Mouse (Mus musculus) heart, embryonic 13.5 days (tissue): ENCODE results near the gene C1qtnf7. TPM values are rescaled to one million over a fixed set of nuclear protein-coding genes. Genes with fewer than 3 reads are reported as not detected.

Source experiments
- ATAC-seq: fragments of 200-750 bp; cut with Nextera tagmentation; 2 replicates; pipeline ENCODE4 v1.8.0; 2017; ENCODE audit warnings: moderate TSS enrichment; ENCODE audit not compliant: insufficient number of reproducible peaks, low FRiP score, low TSS enrichment; ENCODE audit errors: extremely low read depth
- H3K27ac ChIP-seq: fragments of 300-500 bp; sonication (generic); replicated peaks from 2 replicates; pipeline ENCODE4 v1.5.1; 2015; ENCODE audit warnings: moderate library complexity, mild to moderate bottlenecking, inconsistent platforms
- H3K27me3 ChIP-seq: fragments of 300-500 bp; sonication (generic); replicated peaks from 2 replicates; pipeline ENCODE4 v1.6.1; 2015; ENCODE audit warnings: mild to moderate bottlenecking, inconsistent platforms
- H3K36me3 ChIP-seq: fragments of 300-500 bp; sonication (generic); 2 replicates; pipeline ENCODE4 v1.6.1; 2015; ENCODE audit warnings: mild to moderate bottlenecking, inconsistent platforms
- H3K4me1 ChIP-seq: fragments of 300-500 bp; sonication (generic); 2 replicates; pipeline ENCODE4 v1.6.1; 2015; ENCODE audit warnings: inconsistent platforms
- H3K4me2 ChIP-seq: fragments of 300-500 bp; sonication (generic); 2 replicates; pipeline ENCODE4 v1.6.1; 2015; ENCODE audit warnings: inconsistent platforms, mild to moderate bottlenecking, moderate library complexity
- H3K4me3 ChIP-seq: fragments of 300-500 bp; sonication (generic); 2 replicates; pipeline ENCODE4 v1.5.1; 2015; ENCODE audit warnings: moderate library complexity, mild to moderate bottlenecking, inconsistent platforms
- H3K9ac ChIP-seq: fragments of 300-500 bp; sonication (generic); 2 replicates; pipeline ENCODE4 v1.6.1; 2015; ENCODE audit warnings: inconsistent platforms, mild to moderate bottlenecking, moderate library complexity
- H3K9me3 ChIP-seq: fragments of 300-500 bp; sonication (generic); 2 replicates; pipeline ENCODE4 v1.6.1; 2016; ENCODE audit warnings: inconsistent platforms
- WGBS: fragments of 180-500 bp; shearing (Covaris S2); methylation state at CpG from one replicate; pipeline ENCODE4 v1.1.7; 2015; ENCODE audit warnings: mixed read lengths; 5-methylcytosine and 5-hydroxymethylcytosine counted together
- polyA plus RNA-seq: library from polyadenylated mRNA; unstranded; fragments of >200 nt; fragmentation: Nextera tagmentation; extraction: Ambion mirVana; gene quantifications from 2 replicates; pipeline ENCODE4 v1.2.1, GENCODE M21; 2015

Gene C1qtnf7
- polyA plus RNA-seq, 1 experiment from 2014 or later, result 7.6 TPM

DNA sequence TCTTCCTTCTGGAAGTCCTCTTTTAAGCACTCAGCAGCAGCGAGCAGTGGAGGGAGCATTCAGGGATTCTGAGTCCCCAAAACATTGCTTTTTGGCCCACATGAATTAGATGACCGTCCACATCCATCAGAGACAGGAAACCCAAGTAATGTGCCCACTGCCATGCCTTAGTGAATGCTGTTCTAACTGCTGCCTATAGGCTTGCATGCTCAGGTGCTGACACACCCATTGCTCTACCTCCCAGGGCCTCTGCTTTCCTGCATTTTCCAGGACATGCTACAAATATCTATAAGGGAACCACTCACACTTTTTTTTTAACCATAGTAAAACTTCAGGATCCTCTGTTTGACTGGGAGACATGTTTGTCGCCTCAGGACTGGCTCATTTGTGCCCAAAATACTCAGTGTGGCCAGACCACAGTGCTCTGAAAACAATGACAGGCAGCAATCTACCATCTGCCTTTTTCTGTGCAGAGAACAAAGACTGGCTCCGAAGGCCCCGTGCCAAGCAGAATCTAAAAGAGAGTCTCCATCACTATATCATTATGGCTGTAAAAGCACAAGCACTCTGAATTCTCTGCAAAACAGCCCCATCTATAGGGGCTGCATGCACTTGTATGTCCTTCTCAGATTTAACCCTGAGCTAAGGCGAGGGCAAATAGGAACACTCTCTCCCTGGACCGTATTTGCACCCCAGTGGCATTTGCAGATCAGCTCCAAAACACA is 106.4 kb downstream of the C1qtnf7 start:
- Histone ChIP-seq H3K9ac (no peak overlapping the region), H3K4me1 (no peaks in the 10 kb centered on the region), H3K27me3 (no peaks in the 10 kb centered on the region), H3K4me2 (no peak overlapping the region), H3K9me3 (no peaks in the 10 kb centered on the region), H3K27ac (no peak overlapping the region), H3K4me3 (no peak overlapping the region), H3K36me3 (no peaks in the 10 kb centered on the region)
- ATAC-seq, result no peak
- 65% methylated on average over 7 of the region's 7 CpGs for WGBS

DNA sequence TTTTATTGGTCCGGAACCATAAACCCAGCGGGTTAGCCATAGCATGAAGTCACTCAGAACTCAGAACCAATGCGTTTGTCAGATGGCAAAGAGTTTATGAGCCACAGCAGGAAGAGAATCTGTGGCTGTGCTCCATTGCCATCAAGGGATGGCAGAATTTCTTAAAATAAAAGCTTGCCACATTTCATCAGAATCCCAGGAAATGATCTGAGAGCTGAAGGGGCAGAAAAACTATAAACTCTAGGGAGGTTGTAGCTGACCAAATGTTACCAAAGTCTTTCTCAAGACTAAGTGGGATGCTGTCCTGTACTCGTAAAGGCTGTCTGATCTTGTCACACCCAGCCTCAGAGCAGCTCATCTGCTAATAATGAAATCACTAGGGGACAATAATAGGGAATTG is 110.1 kb downstream of the C1qtnf7 start:
- no peak overlapping the region for H3K9ac ChIP-seq
- H3K27ac ChIP-seq, result no peak overlapping the region
- no peak overlapping the region for H3K4me3 ChIP-seq
- no peaks in the 10 kb centered on the region for H3K4me1 ChIP-seq
- H3K4me2 ChIP-seq, result no peak overlapping the region
- no peaks in the 10 kb centered on the region for H3K27me3 ChIP-seq
- WGBS, result 75% methylated on average over 4 of the region's 4 CpGs
- no peaks in the 10 kb centered on the region for H3K36me3 ChIP-seq
- peaks cover 6% of the 10 kb centered on the region; the same call in 1 of the 2 replicates for H3K9me3 ChIP-seq
- ATAC-seq, result no peak

DNA sequence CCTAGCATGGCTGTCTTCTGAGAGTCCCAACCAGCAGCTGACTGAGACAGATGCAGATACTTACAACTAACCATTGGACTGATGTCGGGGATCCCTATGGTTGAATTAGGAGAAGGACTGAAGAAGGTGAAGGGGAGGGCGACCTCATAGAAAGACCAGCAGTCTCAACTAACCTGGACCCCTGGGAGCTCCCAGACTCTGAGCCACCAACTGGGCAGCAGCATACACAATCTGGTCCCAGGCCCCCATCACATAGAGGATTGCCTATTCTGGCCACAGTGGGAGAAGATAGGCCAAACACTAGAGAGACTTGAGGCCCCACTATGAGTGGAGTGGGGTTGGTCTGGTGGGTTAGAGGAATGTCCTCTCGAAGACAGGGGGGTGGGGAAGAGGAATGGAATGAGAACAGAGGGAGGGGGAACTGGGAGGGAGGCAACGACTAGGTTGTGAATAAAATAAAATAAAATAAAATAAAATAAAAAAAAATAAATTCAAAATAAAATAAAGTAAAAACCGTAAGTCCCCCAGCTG is 118.8 kb downstream of the C1qtnf7 start:
- H3K4me1 ChIP-seq, result no peaks in the 10 kb centered on the region
- H3K4me3 ChIP-seq, result no peak overlapping the region
- ATAC-seq, result no peak
- H3K4me2 ChIP-seq, result no peak overlapping the region
- H3K9ac ChIP-seq, result no peak overlapping the region
- no peaks in the 10 kb centered on the region for H3K36me3 ChIP-seq
- 67% methylated on average over 5 of the region's 5 CpGs for WGBS
- peaks cover 6% of the 10 kb centered on the region; the same call in 1 of the 2 replicates for H3K9me3 ChIP-seq
- no peak overlapping the region for H3K27ac ChIP-seq
- H3K27me3 ChIP-seq, result no peaks in the 10 kb centered on the region

DNA sequence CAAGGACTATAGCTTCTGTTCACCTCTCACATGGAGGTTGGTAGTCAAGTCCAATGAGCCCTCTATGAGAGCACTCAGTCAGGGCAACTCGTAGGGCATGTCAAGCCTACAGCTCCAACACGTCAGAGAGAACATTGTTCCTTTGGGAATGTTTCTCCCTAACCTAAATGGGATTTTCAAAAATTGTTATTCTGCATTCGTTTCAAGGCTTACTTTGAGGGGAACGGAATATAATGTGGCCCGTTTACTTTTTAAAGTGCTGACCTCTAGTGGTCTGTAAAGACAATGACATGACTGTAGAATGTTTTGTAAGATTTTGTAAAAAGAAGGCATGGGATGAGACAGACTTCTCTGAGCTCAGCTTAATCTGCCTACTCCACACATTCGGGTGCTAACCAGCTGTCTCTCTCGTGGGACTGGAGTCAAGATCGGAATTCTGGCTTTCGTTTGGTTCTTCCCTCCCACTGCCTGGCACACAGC is 119.3 kb downstream of the C1qtnf7 start:
- no peaks in the 10 kb centered on the region for H3K36me3 ChIP-seq
- WGBS, result 33% methylated on average over 9 of the region's 9 CpGs
- no peak for ATAC-seq

DNA sequence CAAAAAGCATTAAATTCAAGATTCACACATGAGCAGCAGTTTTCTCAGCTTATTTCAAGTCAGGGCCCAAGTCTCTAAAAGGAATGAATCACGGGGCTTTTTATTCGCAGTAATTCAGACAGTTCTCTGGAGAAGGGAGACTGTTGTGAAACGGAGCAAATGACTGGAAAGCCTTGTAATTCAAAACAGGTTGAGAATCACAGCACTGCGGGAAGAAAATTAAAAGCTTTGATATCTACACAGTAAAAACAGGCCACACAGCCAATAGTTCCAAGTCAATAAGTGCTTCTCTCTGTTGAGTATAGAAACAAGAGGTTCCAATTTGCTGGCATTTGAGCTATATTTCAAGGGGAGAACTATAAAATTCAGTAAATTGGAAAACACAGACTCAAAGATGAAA is 129.7 kb downstream of the C1qtnf7 start:
- Histone ChIP-seq H3K9ac (no peak overlapping the region), H3K4me1 (no peaks in the 10 kb centered on the region), H3K9me3 (no peaks in the 10 kb centered on the region), H3K4me2 (no peak overlapping the region), H3K4me3 (no peak overlapping the region), H3K36me3 (no peaks in the 10 kb centered on the region), H3K27me3 (no peaks in the 10 kb centered on the region), H3K27ac (no peak overlapping the region)
- WGBS, result 58% methylated on average over 4 of the region's 4 CpGs
- ATAC-seq, result no peak

More for the DNA sequence above, 119.3 kb downstream of the C1qtnf7 start:
- H3K4me2 ChIP-seq, result no peak overlapping the region
- H3K9me3 ChIP-seq, result peaks cover 6% of the 10 kb centered on the region; the same call in 1 of the 2 replicates
- H3K27me3 ChIP-seq, result no peaks in the 10 kb centered on the region
- H3K27ac ChIP-seq, result no peak overlapping the region
- H3K9ac ChIP-seq, result no peak overlapping the region
- no peaks in the 10 kb centered on the region for H3K4me1 ChIP-seq
- H3K4me3 ChIP-seq, result no peak overlapping the region

DNA sequence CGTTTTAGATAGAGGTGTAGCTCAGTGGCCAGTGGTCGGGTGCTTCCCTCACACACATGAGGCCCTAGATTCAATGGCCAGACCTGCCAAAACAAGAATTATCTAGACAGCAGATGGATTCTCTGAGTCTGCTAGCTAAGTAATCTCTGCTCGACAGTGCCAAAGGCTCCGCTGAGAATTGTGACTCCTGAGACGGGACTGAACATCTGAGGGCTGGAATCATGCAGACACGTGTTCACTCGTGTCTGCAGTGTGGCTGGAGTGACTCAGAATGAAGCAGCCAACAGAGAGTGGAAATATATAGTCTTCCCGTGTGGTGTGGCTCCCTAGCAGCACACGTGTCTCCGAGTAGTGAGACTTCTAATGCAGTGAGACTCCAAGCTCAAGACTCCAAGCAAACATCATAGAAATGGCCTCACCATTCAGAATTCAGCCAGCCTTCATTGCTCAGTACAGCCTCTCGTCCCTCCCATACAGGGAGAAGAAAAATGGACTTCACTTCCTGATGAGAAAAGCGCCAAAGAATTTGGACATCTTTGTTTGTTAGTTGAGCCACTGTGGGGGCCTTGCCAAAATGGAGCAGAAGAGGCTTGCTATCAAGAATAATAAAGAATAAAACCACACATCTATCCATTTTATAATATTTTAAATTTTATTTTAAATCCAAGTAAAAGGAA is 131.9 kb downstream of the C1qtnf7 start:
- H3K27ac ChIP-seq, result no peak overlapping the region
- no peak overlapping the region for H3K9ac ChIP-seq
- no peaks in the 10 kb centered on the region for H3K36me3 ChIP-seq
- H3K4me3 ChIP-seq, result no peak overlapping the region
- no peaks in the 10 kb centered on the region for H3K27me3 ChIP-seq
- no peak overlapping the region for H3K4me2 ChIP-seq
- no peaks in the 10 kb centered on the region for H3K9me3 ChIP-seq
- no peak for ATAC-seq
- H3K4me1 ChIP-seq, result no peaks in the 10 kb centered on the region
- WGBS, result 66% methylated on average over 12 of the region's 12 CpGs

DNA sequence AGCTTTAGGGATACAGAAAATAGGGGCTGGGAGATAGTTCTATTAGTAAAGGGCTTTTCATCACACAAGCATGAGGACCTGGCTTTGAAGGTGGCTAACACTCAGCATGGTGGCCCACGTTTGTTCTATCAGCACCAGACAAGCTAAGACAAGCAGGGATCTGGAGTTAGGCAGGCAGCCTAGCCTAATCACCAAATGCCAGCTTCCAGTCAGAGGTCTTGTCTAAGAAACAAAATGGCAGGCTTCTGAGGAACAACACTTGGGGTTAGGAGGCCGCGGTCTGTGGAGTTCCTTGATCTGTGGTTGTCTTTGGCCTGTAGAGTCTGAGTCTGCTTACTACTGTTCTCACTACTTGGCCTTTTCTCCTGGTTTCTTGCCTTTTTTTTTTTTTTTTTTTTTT is 146.2 kb downstream of the C1qtnf7 start:
- ATAC-seq, result no peak
- Histone ChIP-seq H3K36me3 (peaks cover 6% of the 10 kb centered on the region; the same call in 1 of the 2 replicates), H3K9ac (no peak overlapping the region; the same call in 1 of the 2 replicates), H3K27me3 (no peaks in the 10 kb centered on the region), H3K4me1 (peaks cover 40% of the 10 kb centered on the region), H3K27ac (peak overlapping the region; percentile 99), H3K9me3 (no peaks in the 10 kb centered on the region), H3K4me2 (peak overlapping the region; percentile 70), H3K4me3 (peak overlapping the region; percentile 67; the same call in 1 of the 2 replicates)
- WGBS, result 68% methylated on average over 3 of the region's 3 CpGs

DNA sequence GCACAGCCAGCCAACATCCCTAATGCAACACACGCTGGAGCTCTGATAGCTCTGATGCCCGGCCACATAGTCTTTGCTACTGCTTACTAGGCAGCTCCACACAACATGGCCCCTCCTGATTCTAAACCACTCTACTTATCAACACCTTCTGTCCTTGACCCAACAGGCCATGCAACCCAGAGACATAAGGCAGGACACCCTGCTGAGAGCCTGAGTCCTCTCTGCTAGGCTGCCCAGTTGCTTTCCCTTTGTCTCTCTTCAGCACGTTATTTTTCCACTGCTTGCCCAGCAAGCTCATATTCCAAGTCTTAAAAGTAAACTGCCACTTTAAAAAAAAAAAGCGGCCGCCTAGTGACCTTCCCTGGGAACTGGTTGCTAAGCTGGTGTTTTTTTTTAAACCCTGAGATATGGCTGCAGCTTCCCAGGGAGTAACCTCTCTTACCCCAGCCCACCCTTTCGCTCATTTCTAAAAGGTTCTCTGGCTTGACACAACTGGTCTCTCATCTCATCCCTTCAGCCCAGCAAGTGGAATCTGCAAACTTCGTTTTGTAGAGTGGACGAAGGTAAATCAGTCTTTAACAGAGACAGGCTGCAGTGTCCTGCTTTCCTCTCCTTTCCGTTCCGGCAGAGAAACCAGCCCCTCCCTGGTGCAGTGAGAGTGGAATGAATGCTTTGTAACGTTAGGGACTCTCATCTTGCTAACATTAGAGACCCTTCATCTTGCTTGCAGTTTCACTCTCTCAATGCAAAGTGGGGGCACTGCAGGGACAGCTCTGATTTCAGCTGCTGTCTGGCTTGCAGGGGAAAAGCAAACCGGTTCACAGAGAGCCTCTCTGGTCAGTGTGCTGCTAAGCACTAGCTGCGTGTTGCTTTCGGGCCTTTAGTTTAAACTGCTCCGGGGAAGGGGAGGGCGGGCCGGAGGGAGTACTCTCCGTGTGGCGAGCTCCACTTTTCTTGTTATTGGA is 146.9 kb downstream of the C1qtnf7 start, which contains the start of gene Cc2d2a:
Cc2d2a (plus strand) TSS at position 350 of the 965 bp plus-strand sequence.
- ATAC-seq, result peak; percentile 69; the same call in 1 of the 2 replicates
- peak within 1 kb of the TSS; percentile 70 for H3K4me2 ChIP-seq
- no peaks in the 10 kb centered on the region for H3K9me3 ChIP-seq
- H3K27me3 ChIP-seq, result no peaks in the 10 kb centered on the region
- peak within 1 kb of the TSS; percentile 85 for H3K9ac ChIP-seq
- H3K27ac ChIP-seq, result peak within 1 kb of the TSS; percentile 99
- peak within 1 kb of the TSS; percentile 67 for H3K4me3 ChIP-seq
- H3K36me3 ChIP-seq, result peaks cover 11% of the 10 kb centered on the region; the same call in 1 of the 2 replicates
- H3K4me1 ChIP-seq, result peaks cover 40% of the 10 kb centered on the region
- WGBS, result 1% methylated on average over 19 of the region's 19 CpGs

DNA sequence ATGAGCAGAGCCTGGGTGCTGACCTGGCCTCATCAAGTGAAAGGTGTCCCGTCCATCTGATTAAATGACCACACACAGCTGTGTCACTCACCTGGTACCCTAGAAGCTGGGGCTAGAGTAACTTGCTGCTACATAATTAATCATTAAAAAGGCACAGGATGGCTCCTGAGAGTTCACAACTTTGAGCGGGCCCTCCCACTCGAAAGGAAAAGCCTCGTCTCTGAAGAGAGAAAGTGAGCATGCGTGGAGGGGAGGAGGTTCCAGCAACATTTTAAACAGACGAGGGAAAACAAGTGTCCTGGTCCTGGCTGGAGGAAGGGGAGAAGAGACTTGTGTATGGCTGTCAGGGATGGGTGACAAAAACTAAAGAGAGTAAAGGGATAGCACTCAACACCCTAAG is 148.2 kb downstream of the C1qtnf7 start:
- Histone ChIP-seq H3K9me3 (no peaks in the 10 kb centered on the region), H3K36me3 (peaks cover 11% of the 10 kb centered on the region; the same call in 1 of the 2 replicates), H3K4me1 (peaks cover 52% of the 10 kb centered on the region), H3K27ac (peak overlapping the region; percentile 99), H3K4me2 (peak overlapping the region; percentile 70), H3K27me3 (no peaks in the 10 kb centered on the region), H3K4me3 (peak overlapping the region; percentile 67), H3K9ac (peak overlapping the region; percentile 78)
- no peak for ATAC-seq
- WGBS, result 50% methylated on average over 6 of the region's 6 CpGs

DNA sequence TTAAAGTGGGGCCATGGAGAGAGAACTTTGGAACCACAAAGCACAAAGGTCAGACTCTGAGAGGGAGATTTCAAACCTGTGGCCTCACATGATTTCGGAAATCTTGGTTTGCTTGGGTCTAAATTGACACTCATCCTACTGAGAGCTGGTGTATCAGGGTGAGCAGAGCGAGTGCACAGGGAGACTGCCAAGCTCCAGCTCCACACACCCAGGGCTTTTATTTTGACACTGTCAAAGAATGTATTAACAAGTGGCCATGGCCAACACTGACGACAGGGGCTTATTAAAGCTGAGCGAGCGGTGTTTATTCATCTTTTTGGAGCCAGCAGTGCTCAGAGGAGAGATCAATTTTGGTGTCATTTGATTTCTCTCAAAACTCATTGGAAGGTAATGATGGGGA is 149.8 kb downstream of the C1qtnf7 start:
- 19% methylated on average over 5 of the region's 5 CpGs for WGBS
- Histone ChIP-seq H3K4me3 (peak overlapping the region; percentile 45), H3K9ac (peak overlapping the region; percentile 55), H3K36me3 (peaks cover 11% of the 10 kb centered on the region; the same call in 1 of the 2 replicates), H3K9me3 (no peaks in the 10 kb centered on the region), H3K27ac (no peak overlapping the region), H3K27me3 (no peaks in the 10 kb centered on the region), H3K4me2 (peak overlapping the region; percentile 68), H3K4me1 (peaks cover 61% of the 10 kb centered on the region)
- no peak for ATAC-seq
